Mouse (Mus musculus) liver, embryonic 14.5 days (tissue): Measurements from ENCODE around the gene Tulp3.

Source experiments
- CTCF ChIP-seq: IDR thresholded peaks from 2 replicates; pipeline ENCODE4 v1.5.1; 2016; ENCODE audit warnings: antibody characterized with exemption, low read depth, control low read depth
- EP300 ChIP-seq: IDR thresholded peaks from 2 replicates; pipeline ENCODE4 v1.6.1; 2016; ENCODE audit warnings: antibody characterized with exemption, low read depth

DNA sequence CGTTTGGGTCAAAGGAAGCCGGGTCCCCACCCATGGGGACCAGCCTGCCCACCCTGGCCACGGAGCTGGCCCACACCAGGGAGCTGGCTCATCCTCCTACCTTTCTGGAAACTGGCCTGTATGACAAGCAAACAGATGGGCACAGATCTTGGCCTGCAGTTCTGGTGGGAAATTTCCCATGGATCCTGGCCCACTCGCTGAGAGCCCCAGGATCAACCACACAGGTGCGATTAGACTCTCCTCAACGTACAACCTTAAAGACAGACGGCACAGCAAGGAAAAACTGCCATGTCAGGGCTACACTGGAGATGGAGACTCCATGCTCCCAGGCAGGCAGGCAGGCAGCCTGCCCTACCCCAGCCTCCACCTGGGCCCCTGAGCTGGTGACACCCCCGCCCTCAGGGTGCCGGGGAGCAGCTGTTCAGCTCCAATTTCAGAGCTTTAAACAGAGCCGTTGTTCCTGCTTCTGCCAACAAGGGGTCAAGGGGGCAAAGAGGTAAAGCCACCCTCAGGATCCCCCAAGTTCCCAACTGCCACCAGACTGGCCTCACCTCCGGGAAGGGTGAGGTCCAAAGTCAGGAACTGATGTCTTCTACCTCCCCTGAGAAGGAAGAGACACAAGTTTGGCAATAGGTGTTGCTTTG is 58.8 kb downstream of the Tulp3 start:
- no peak for TF ChIP-seq EP300
- TF ChIP-seq CTCF, result no peak
